Mouse (Mus musculus) liver, embryonic 12.5 days (tissue): Measurements from ENCODE around the gene Sphk1. TPM values are rescaled to one million over a fixed set of nuclear protein-coding genes. Genes with fewer than 3 reads are reported as not detected.
"Not testable (repeated sequence)": the region's sequence is repeated elsewhere in the genome, so short reads cannot be mapped to it uniquely, and the experiment has no call there.

ENCODE experiments used
- ATAC-seq: fragments of 200-750 bp; cut with Nextera tagmentation; 2 replicates; pipeline ENCODE4 v1.8.0; 2017; ENCODE audit warnings: moderate number of reproducible peaks, mild to moderate bottlenecking, moderate library complexity
- H3K27ac ChIP-seq: fragments of 300-500 bp; sonication (generic); 2 replicates; pipeline ENCODE4 v1.5.1; 2016; ENCODE audit warnings: mild to moderate bottlenecking
- H3K27me3 ChIP-seq: fragments of 300-500 bp; sonication (generic); replicated peaks from 2 replicates; pipeline ENCODE4 v1.6.1; 2016; ENCODE audit warnings: mild to moderate bottlenecking, moderate library complexity
- H3K36me3 ChIP-seq: fragments of 300-500 bp; sonication (generic); 2 replicates; pipeline ENCODE4 v1.6.1; 2016; ENCODE audit warnings: mild to moderate bottlenecking, moderate library complexity
- H3K4me1 ChIP-seq: fragments of 300-500 bp; sonication (generic); 2 replicates; pipeline ENCODE4 v1.6.1; 2016
- H3K4me2 ChIP-seq: fragments of 300-500 bp; sonication (generic); 2 replicates; pipeline ENCODE4 v1.6.1; 2016; ENCODE audit warnings: mild to moderate bottlenecking, moderate library complexity
- H3K4me3 ChIP-seq: fragments of 300-500 bp; sonication (generic); 2 replicates; pipeline ENCODE4 v1.5.1; 2016; ENCODE audit warnings: mild to moderate bottlenecking, moderate library complexity
- H3K9ac ChIP-seq: fragments of 300-500 bp; sonication (generic); 2 replicates; pipeline ENCODE4 v1.6.1; 2016; ENCODE audit warnings: mild to moderate bottlenecking, moderate library complexity
- H3K9me3 ChIP-seq: fragments of 300-500 bp; sonication (generic); replicated peaks from 2 replicates; pipeline ENCODE4 v1.6.1; 2016; ENCODE audit warnings: mild to moderate bottlenecking, moderate library complexity
- WGBS: fragments of 180-500 bp; shearing (Covaris S2); methylation state at CpG from one replicate; pipeline ENCODE4 v1.1.7; 2016; ENCODE audit not compliant: insufficient replicate concordance; 5-methylcytosine and 5-hydroxymethylcytosine counted together
- polyA plus RNA-seq: library from polyadenylated mRNA; unstranded; fragments of >200 nt; fragmentation: Nextera tagmentation; extraction: Ambion mirVana; gene quantifications from 2 replicates; pipeline ENCODE4 v1.2.1, GENCODE M21; 2016

Sphk1 gene
- polyA plus RNA-seq, result 26.9 and 28.0 TPM in 2 replicates

GRCm38 (mm10) chr11:116530187-116531147 is at the start of gene Sphk1:
Sphk1 (plus strand) TSS chr11:116530925.
- Histone ChIP-seq H3K4me3 (peak within 1 kb of the TSS; percentile 69), H3K4me1 (peaks cover 57% of the 10 kb centered on the region), H3K9me3 (no peaks in the 10 kb centered on the region), H3K27me3 (peaks cover 81% of the 10 kb centered on the region), H3K36me3 (peaks cover 8% of the 10 kb centered on the region), H3K4me2 (peak within 1 kb of the TSS; percentile 99), H3K27ac (peak within 1 kb of the TSS; percentile 93; the same call in 1 of the 2 replicates), H3K9ac (peak within 1 kb of the TSS; percentile 84)
- ATAC-seq, result no peak
- 41% methylated on average over 11 of the region's 11 CpGs for WGBS

GRCm38 (mm10) chr11:116480975-116481374 is 49.8 kb upstream of the Sphk1 start:
- H3K9me3 ChIP-seq, result no peaks in the 10 kb centered on the region
- H3K36me3 ChIP-seq, result peaks cover 96% of the 10 kb centered on the region
- ATAC-seq, result no peak
- no peak overlapping the region for H3K9ac ChIP-seq
- WGBS, result 81% methylated on average over 8 of the region's 8 CpGs
- H3K4me2 ChIP-seq, result no peak overlapping the region
- H3K4me3 ChIP-seq, result no peak overlapping the region
- H3K4me1 ChIP-seq, result 0 out of 2 replicates have a peak, but pooled peaks cover 7% of the 10 kb centered on the region
- no peak overlapping the region for H3K27ac ChIP-seq
- no peaks in the 10 kb centered on the region for H3K27me3 ChIP-seq

- Histone ChIP-seq H3K27me3 (no peaks in the 10 kb centered on the region), H3K4me3 (no peak overlapping the region), H3K9me3 (no peaks in the 10 kb centered on the region), H3K9ac (no peak overlapping the region), H3K27ac (no peak overlapping the region), H3K4me2 (no peak overlapping the region), H3K36me3 (peaks cover 96% of the 10 kb centered on the region), H3K4me1 (0 out of 2 replicates have a peak, but pooled peaks cover 7% of the 10 kb centered on the region)
- no peak for ATAC-seq
- WGBS, result 82% methylated on average over 7 of the region's 7 CpGs
Observed at GRCm38 (mm10) chr11:116481776-116482175, 48.9 kb upstream of the Sphk1 start.

- no peak overlapping the region for H3K27ac ChIP-seq
- no peak overlapping the region for H3K4me3 ChIP-seq
- H3K9me3 ChIP-seq, result 0 out of 2 replicates have a peak, but pooled peaks cover 6% of the 10 kb centered on the region
- peaks cover 8% of the 10 kb centered on the region for H3K4me1 ChIP-seq
- H3K4me2 ChIP-seq, result no peak overlapping the region
- WGBS, result 81% methylated on average over 8 of the region's 8 CpGs
- H3K36me3 ChIP-seq, result peaks cover 89% of the 10 kb centered on the region
- no peak for ATAC-seq
- no peaks in the 10 kb centered on the region for H3K27me3 ChIP-seq
- no peak overlapping the region for H3K9ac ChIP-seq
Observed at GRCm38 (mm10) chr11:116484261-116484660, 46.5 kb upstream of the Sphk1 start.

GRCm38 (mm10) chr11:116488207-116488606 is 42.5 kb upstream of the Sphk1 start:
- Histone ChIP-seq H3K4me3 (no peak overlapping the region), H3K27me3 (no peaks in the 10 kb centered on the region), H3K4me1 (peaks cover 19% of the 10 kb centered on the region), H3K36me3 (peaks cover 54% of the 10 kb centered on the region), H3K4me2 (no peak overlapping the region), H3K9me3 (0 out of 2 replicates have a peak, but pooled peaks cover 6% of the 10 kb centered on the region), H3K27ac (no peak overlapping the region), H3K9ac (no peak overlapping the region)
- no peak for ATAC-seq

GRCm38 (mm10) chr11:116488693-116489375 is 41.9 kb upstream of the Sphk1 start:
- Histone ChIP-seq H3K4me2 (peak overlapping the region; percentile 96), H3K4me3 (peak overlapping the region; percentile 93), H3K36me3 (peaks cover 48% of the 10 kb centered on the region), H3K9me3 (0 out of 2 replicates have a peak, but pooled peaks cover 6% of the 10 kb centered on the region), H3K9ac (peak overlapping the region; percentile 93), H3K4me1 (peaks cover 25% of the 10 kb centered on the region), H3K27ac (no peak overlapping the region), H3K27me3 (no peaks in the 10 kb centered on the region)
- 59% methylated on average over 14 of the region's 14 CpGs for WGBS
- no peak for ATAC-seq

- ATAC-seq, result peak; percentile 27
- Histone ChIP-seq H3K4me1 (peaks cover 30% of the 10 kb centered on the region), H3K4me2 (peak overlapping the region; percentile 96), H3K36me3 (peaks cover 38% of the 10 kb centered on the region), H3K27ac (peak overlapping the region; percentile 84), H3K9ac (peak overlapping the region; percentile 93), H3K4me3 (peak overlapping the region; percentile 93), H3K9me3 (0 out of 2 replicates have a peak, but pooled peaks cover 6% of the 10 kb centered on the region), H3K27me3 (no peaks in the 10 kb centered on the region)
- under 1% methylated on average over 29 of the region's 39 CpGs for WGBS
Observed at GRCm38 (mm10) chr11:116489771-116490231, 40.9 kb upstream of the Sphk1 start.

- H3K4me2 ChIP-seq, result peak overlapping the region; percentile 96
- peaks cover 31% of the 10 kb centered on the region for H3K36me3 ChIP-seq
- H3K4me3 ChIP-seq, result peak overlapping the region; percentile 93
- H3K4me1 ChIP-seq, result peaks cover 30% of the 10 kb centered on the region
- WGBS, result under 1% methylated on average over 61 of the region's 62 CpGs
- peak overlapping the region; percentile 93 for H3K9ac ChIP-seq
- no peaks in the 10 kb centered on the region for H3K27me3 ChIP-seq
- peak; percentile 91 for ATAC-seq
- peak overlapping the region; percentile 84 for H3K27ac ChIP-seq
- 0 out of 2 replicates have a peak, but pooled peaks cover 6% of the 10 kb centered on the region for H3K9me3 ChIP-seq
Observed at GRCm38 (mm10) chr11:116490232-116491107, 40.3 kb upstream of the Sphk1 start.

- Histone ChIP-seq H3K9ac (no peak overlapping the region), H3K4me3 (no peak overlapping the region), H3K4me2 (peak overlapping the region; percentile 96), H3K4me1 (peaks cover 30% of the 10 kb centered on the region), H3K36me3 (peaks cover 22% of the 10 kb centered on the region), H3K27ac (no peak overlapping the region), H3K9me3 (0 out of 2 replicates have a peak, but pooled peaks cover 6% of the 10 kb centered on the region), H3K27me3 (no peaks in the 10 kb centered on the region)
- 59% methylated on average over 6 of the region's 6 CpGs for WGBS
- ATAC-seq, result no peak
Observed at GRCm38 (mm10) chr11:116491338-116491737, 39.4 kb upstream of the Sphk1 start.

- H3K4me2 ChIP-seq, H3K27me3 ChIP-seq, H3K9ac ChIP-seq, ATAC-seq, H3K27ac ChIP-seq, H3K9me3 ChIP-seq, H3K4me3 ChIP-seq: not testable (repeated sequence)
- Histone ChIP-seq H3K4me1 (peaks cover 34% of the 10 kb centered on the region), H3K36me3 (peaks cover 11% of the 10 kb centered on the region)
- WGBS, result 60% methylated on average over 1 of the region's 1 CpGs
Observed at GRCm38 (mm10) chr11:116492507-116492906, 38.2 kb upstream of the Sphk1 start.

- Histone ChIP-seq H3K4me2 (no peak overlapping the region), H3K4me1 (peaks cover 34% of the 10 kb centered on the region), H3K27ac (no peak overlapping the region), H3K9ac (no peak overlapping the region), H3K4me3 (no peak overlapping the region), H3K27me3 (no peaks in the 10 kb centered on the region), H3K36me3 (peaks cover 4% of the 10 kb centered on the region; the same call in 1 of the 2 replicates), H3K9me3 (0 out of 2 replicates have a peak, but pooled peaks cover 6% of the 10 kb centered on the region)
- 54% methylated on average over 5 of the region's 5 CpGs for WGBS
- ATAC-seq, result no peak
Observed at GRCm38 (mm10) chr11:116493191-116493590, 37.5 kb upstream of the Sphk1 start.
